Mouse (Mus musculus): ENCODE measurements around the gene Ssbp3.

- TF ChIP-seq POLR2A (IDR thresholded peaks at IDR 0.05; ENCODE audit: control insufficient read depth, extremely low read depth, insufficient read depth, low read length, poor library complexity) (no peak), CTCF (IDR thresholded peaks at IDR 0.05; ENCODE audit: borderline replicate concordance, control insufficient read depth, extremely low read depth, insufficient read depth, low read length, poor library complexity) (no peak)
Observed at GRCm38 (mm10) chr4:107084343-107084742, 173.8 kb downstream of the Ssbp3 start.
